Mouse (Mus musculus) urinary bladder, postnatal 10 days (tissue): Measurements from ENCODE around the gene Pex16.

ENCODE experiments used
- DNase-seq: peaks from one replicate; pipeline ENCODE4 v3.0.0; 2022; ENCODE audit warnings: low spot score

Pex16 gene

GRCm38 (mm10) chr2:92423156-92423555, 48.7 kb downstream of the Pex16 start:
- DNase-seq = no peak

- peak; percentile 81 for DNase-seq
These were observed 49.4 kb downstream of the Pex16 start for GRCm38 (mm10) chr2:92423702-92424461.

- no peak for DNase-seq
These were observed 50.2 kb downstream of the Pex16 start for GRCm38 (mm10) chr2:92424462-92425308.

- DNase-seq = no peak
These were observed 50.9 kb downstream of the Pex16 start for GRCm38 (mm10) chr2:92425366-92425765.

- no peak for DNase-seq
These were observed 52.0 kb downstream of the Pex16 start for GRCm38 (mm10) chr2:92426426-92426825.

- peak; percentile 49 for DNase-seq
These were observed 53.4 kb downstream of the Pex16 start for GRCm38 (mm10) chr2:92427882-92428281.

GRCm38 (mm10) chr2:92430089-92430488, 55.6 kb downstream of the Pex16 start:
- DNase-seq = no peak
